Mouse (Mus musculus) testis, adult 2 months (tissue): ENCODE measurements around the gene Erp29.

ENCODE experiments used
- CTCF ChIP-seq: fragments of 200-500 bp; IDR thresholded peaks from 2 replicates; pipeline ENCODE4 v1.5.1; 2012; ENCODE audit warnings: low read depth, mild to moderate bottlenecking, inconsistent platforms, low read length, moderate library complexity; ENCODE audit not compliant: control insufficient read depth, insufficient read depth, insufficient replicate concordance
- POLR2A ChIP-seq: fragments of 200-500 bp; IDR thresholded peaks from 2 replicates; pipeline ENCODE4 v1.6.1; 2012; ENCODE audit warnings: low read depth, mild to moderate bottlenecking, inconsistent platforms, low read length, moderate library complexity; ENCODE audit not compliant: control insufficient read depth

- no peak for TF ChIP-seq CTCF
- no peak for TF ChIP-seq POLR2A
These were observed 44.5 kb downstream of the Erp29 start for GRCm38 (mm10) chr5:121407856-121408255.
